Comparison of ENCODE assay signal across 8 mouse cellular contexts in genomic region chr5:25222752-25223702, GRCm38 (mm10). TPM values are rescaled to one million over a fixed set of nuclear protein-coding genes. Genes with fewer than 3 reads are reported as not detected.
DNase-seq lines count a peak whose midpoint lies in the region; ATAC-seq and TF ChIP-seq lines count a peak whose summit lies in the region.

TSS of gene E130116L18Rik (minus strand) at chr5:25223153.

- peaks cover 9% of the 10 kb centered on the region for H3K4me1 ChIP-seq in hindbrain, embryonic 12.5 days
- no peaks in the 10 kb centered on the region for H3K4me1 ChIP-seq in lung, postnatal 0 days (ENCODE audit: insufficient read depth, low read depth, low read length)

- H3K9ac ChIP-seq in hindbrain, embryonic 12.5 days = peak within 1 kb of the TSS; percentile 88
- H3K9ac ChIP-seq in lung, postnatal 0 days (replicated peaks; ENCODE audit: low read depth) = peak within 1 kb of the TSS; percentile 77

- peak; percentile 93 for DNase-seq in MN1 (ENCODE audit: low spot score)
- DNase-seq in cerebellum, adult 8-10 months = peak; percentile 91
- peak; percentile 78 to 90 for DNase-seq in frontal cortex, postnatal 10 days (ENCODE audit: low spot score in 2 of 2)
- peak; percentile 93 for DNase-seq in layer of hippocampus, postnatal 10 days (ENCODE audit: low spot score in 2 of 2)
- DNase-seq in lung, postnatal 0 days (ENCODE audit: low spot score) = peak; percentile 92
- peak; percentile 80 for DNase-seq in ovary, postnatal 10 days (ENCODE audit: low spot score)
- DNase-seq in thymus, postnatal 0 days (ENCODE audit: low spot score) = peak; percentile 88

- H3K27ac ChIP-seq in hindbrain, embryonic 12.5 days = peak within 1 kb of the TSS; percentile 85
- peak within 1 kb of the TSS; percentile 85 for H3K27ac ChIP-seq in lung, postnatal 0 days (ENCODE audit: low read length)

- WGBS in hindbrain, embryonic 12.5 days = 5% methylated on average over 72 of the region's 72 CpGs
- 2% methylated on average over 63 of the region's 72 CpGs for WGBS in lung, postnatal 0 days

- TF ChIP-seq EP300 in lung, postnatal 0 days (IDR thresholded peaks at IDR 0.05) = no peak

- H3K4me3 ChIP-seq in hindbrain, embryonic 12.5 days = peak within 1 kb of the TSS; percentile 80
- peak within 1 kb of the TSS; percentile 72 for H3K4me3 ChIP-seq in lung, postnatal 0 days (ENCODE audit: low read depth, low read length)

- no peaks in the 10 kb centered on the region for H3K9me3 ChIP-seq in hindbrain, embryonic 12.5 days (replicated peaks)
- H3K9me3 ChIP-seq in lung, postnatal 0 days (ENCODE audit: low read length) = no peaks in the 10 kb centered on the region

- ATAC-seq in hindbrain, embryonic 12.5 days (ENCODE audit: low FRiP score) = peak; percentile 97
- ATAC-seq in lung, postnatal 0 days = peak; percentile 98

- 0 out of 2 replicates have a peak, but pooled peaks have one; percentile 1 for TF ChIP-seq CTCF in lung, postnatal 0 days (IDR thresholded peaks at IDR 0.05)

- peak within 1 kb of the TSS; percentile 58 for H3K4me2 ChIP-seq in hindbrain, embryonic 12.5 days (replicated peaks)
- H3K4me2 ChIP-seq in lung, postnatal 0 days (replicated peaks; ENCODE audit: low read depth, low read length) = peak within 1 kb of the TSS; percentile 61

- H3K36me3 ChIP-seq in hindbrain, embryonic 12.5 days = no peaks in the 10 kb centered on the region
- no peaks in the 10 kb centered on the region for H3K36me3 ChIP-seq in lung, postnatal 0 days (ENCODE audit: insufficient read depth, low read length)

- H3K27me3 ChIP-seq in hindbrain, embryonic 12.5 days = no peaks in the 10 kb centered on the region
- no peaks in the 10 kb centered on the region for H3K27me3 ChIP-seq in lung, postnatal 0 days (replicated peaks; ENCODE audit: insufficient read depth, low read length)

RNA-seq across cellular contexts. Expression of gene E130116L18Rik, which starts in this region (rescaled TPM):
- polyA plus RNA-seq in hindbrain, embryonic 12.5 days (2016; fragmentation: Nextera tagmentation; extraction: Ambion mirVana) = not detected in 2 replicates
- total RNA-seq in layer of hippocampus, postnatal 10 days (2021) = not detected
- 1.4 TPM in 1 of 2 replicates, not detected in the other for polyA plus RNA-seq in lung, postnatal 0 days (2015; fragmentation: Nextera tagmentation; extraction: Ambion mirVana)
- 0.64 and 1.5 TPM in 2 replicates for polyA plus RNA-seq in thymus, postnatal 0 days (2015; fragmentation: Nextera tagmentation; extraction: Ambion mirVana)

Comparison
In these comparisons a context has a peak if more than half of its experiments do, and no peak if none do; other contexts are left out.
1. Peak in every context shown above with its lines: DNase-seq, ATAC-seq, H3K4me3 ChIP-seq and H3K27ac ChIP-seq.
2. Peak in ATAC-seq, H3K4me3 ChIP-seq, H3K27ac ChIP-seq, H3K9ac ChIP-seq and H3K4me2 ChIP-seq in hindbrain, embryonic 12.5 days; RNA of the gene not detected or under 1 TPM.
3. Peak in DNase-seq in layer of hippocampus, postnatal 10 days; RNA of the gene not detected or under 1 TPM.